Mouse (Mus musculus): Measurements from ENCODE around the gene Ercc8.
A peak's percentile ranks its signal among the peaks of the same experiment; 100 is the strongest.

Ercc8 gene

DNA sequence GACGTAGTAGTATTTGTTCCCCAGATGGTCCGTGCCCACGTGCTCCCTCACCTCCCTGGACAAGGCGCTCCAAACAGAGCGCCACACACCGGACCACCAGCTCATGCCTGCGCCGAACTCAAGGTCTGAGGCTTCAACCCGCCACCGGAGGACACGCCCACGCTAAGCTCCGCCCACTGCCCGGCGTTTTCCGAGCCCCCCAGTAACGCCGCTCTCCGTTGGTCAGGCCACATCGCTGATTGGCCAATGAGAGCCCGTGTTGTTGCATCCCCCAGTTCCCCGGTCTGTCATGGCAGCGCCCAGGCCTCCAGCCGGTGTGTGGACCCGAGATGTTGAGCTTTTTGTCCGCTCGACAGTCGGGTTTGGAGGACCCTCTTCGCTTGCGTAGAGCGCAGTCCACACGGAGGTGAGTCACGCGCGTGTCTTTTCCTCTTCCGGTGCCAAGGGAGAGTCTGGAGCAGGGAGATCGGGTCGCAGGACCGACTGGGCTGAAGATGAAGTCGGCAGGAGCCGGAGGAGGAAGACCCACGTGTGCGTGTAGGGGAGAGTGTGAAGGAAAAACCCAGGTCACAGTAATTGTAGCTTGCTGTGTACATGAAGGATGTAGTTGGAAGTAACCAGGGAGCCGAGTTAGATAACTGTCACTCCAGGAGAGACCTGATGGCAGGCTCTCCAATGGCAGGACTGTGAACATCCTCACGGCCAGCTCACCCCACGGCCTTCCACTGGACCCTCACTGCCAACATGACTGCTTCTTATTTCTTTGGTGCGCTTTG is at the start of gene Ercc8, which contains the start of gene Ndufaf2:
Gene Ercc8 (plus strand): TSS at position 267 of the 776 bp plus-strand sequence.
Gene Ndufaf2 (minus strand): TSS at position 159 of the 776 bp plus-strand sequence.
- DNase-seq = peak; percentile 98

DNA sequence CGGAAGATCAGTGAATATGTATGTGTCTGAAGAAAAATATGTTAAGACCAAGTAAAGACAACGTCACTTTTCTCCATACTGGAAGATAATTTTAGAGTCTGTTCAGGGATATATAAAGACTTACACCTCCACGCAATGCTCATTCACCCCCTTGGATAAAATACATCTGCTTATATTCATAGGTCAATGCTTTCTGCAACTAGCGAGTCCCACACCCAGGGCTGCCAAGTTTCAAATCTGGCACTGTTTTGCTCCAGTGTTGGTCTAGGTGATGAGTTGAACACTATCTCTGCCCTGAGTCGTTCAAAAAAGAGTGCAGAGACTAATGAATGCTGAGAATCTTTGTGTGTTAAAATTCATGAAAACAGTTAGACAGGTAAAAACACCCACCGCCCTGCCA is 47.6 kb upstream of the Ercc8 start:
- DNase-seq = no peak

DNA sequence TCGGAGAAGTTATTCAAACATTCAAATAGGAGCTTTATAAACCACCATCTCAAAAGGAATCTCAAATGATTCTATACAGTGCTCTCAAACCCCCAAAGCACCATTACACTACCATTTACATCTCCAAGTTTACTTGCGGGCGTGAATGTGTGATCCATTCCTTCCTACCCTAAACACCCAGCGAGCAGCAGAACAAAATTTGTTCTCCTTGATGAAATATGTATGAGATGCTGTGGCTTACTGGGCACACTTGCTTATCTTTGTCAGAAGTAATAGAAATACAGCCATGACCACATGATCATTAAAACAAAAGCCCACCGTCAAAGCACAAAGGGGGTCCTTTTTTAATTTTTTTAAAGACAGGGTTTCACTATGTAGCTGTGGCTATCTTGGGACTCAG is 45.0 kb upstream of the Ercc8 start:
- no peak for DNase-seq

DNA sequence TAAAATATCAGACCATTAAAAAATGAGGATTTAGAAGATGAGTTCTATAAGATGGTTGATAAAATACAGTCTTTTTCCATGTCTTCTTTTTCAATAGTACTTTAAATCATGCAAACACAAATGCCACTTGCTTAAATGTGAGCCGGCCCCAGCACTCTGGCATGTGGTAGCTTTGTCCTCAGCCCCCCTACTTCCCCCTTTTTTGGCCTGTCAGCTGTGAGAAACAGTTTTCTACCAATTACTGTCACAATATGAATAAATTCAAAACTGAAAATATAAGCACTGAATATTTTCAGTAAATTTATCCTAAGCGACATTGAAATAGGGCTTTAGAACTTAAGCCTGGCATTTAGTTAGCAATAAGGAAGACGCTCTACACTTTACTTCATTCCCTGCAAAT is 44.3 kb upstream of the Ercc8 start:
- no peak for DNase-seq

DNA sequence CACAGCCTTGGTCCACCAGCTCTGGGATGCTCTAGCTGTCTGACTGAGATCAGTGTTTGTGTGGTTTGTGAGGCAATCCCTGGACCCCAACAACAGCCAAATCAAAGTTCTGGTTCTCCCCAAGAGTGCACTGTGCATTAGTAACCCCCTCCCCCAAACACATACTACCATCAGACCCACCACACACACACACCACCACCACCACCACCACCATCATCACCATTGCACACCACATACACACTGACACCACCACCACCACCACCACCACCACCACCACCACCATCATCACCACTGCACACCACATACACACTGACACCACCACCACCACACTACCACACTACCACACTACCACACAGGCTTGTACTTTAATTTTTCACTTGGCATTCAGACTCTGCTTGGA is 40.9 kb upstream of the Ercc8 start:
- DNase-seq = no peak

DNA sequence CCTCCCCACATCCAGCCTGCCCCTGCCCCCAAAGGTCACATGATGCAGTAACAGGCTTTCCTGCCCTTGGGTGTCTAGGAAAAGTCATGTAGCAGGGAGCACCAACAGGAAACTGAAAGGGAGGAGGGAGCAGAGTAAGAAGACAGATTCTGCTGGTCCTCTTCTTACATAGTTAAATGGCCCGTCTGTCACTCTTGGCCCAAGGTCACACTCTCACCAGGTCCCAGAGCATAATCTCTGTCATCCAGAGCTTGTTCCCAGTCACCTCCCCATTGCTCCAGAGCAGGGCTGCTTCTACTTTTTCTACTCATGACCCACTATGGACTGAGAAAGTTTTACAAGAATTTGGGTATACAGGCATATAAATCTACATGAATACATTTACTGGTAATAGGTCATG is 40.3 kb upstream of the Ercc8 start:
- DNase-seq = no peak

DNA sequence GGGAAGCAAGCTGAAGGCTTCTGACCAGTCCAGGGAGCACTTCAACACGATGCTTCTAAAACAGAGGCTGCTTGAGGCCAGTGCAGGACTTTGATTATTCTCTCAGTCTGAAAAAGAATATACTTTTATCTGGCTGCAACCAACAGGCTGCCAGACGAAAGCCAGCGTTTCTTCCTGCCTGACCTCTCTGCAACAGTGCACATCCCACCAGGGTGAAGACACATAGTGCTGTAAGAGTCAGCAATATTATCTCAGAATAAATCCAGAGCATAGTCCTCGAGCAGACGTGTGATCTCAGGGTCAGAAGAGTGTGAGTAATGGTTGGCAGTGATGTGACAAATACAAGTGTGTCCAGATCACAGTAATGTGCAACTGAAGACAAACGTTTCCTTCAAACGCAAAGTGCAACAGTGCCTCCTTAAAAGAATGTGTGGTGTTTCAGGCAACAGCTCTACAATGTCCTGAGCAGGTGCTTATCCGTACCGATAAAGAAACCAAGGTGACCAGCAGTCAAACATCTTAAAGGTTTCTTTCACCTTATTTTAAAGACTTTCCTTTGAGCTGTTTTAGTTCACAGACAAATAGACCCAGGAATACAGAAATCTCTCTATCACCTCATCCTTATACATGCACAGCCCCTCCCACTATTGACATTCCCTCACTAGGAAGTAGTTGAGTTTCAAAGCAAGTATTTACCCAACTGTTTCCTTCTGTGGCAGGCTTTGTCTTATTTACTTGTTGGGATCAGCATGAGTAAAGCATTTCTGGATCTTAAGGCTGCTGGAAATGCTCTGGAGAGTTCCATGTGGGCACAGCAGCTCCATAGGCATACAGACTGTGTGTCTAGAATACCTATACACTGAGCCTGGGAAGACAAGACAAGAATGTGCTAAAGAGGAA is 38.9 kb upstream of the Ercc8 start:
- DNase-seq = no peak

DNA sequence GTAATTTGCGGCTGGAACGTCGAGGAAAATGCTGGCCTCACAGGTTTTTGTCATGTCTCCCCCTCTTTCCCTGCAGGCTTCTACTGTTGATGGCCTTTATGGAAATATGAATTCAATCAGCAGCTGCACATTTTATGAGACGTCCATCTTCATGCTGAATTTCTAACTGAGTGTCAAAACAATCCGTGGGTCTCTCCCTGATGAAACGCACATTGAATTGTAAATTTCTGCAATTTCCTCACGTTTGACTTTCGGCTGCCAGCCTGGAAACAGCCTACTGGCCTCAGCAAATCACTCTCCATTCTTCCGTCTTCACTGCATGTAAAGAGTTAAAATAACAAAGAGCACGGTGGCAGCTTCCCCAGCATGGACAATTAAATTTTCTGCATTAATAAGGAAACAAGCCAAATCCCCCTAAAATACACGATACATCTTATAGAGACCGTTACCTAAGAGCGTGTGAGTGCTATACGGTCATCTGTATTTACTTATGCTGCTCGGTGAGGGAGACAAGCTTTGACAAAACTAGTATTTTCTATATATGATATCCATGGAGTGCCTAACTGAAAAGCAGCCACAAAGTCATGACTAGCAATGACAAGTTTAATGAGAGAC is 35.3 kb upstream of the Ercc8 start:
- DNase-seq = no peak

DNA sequence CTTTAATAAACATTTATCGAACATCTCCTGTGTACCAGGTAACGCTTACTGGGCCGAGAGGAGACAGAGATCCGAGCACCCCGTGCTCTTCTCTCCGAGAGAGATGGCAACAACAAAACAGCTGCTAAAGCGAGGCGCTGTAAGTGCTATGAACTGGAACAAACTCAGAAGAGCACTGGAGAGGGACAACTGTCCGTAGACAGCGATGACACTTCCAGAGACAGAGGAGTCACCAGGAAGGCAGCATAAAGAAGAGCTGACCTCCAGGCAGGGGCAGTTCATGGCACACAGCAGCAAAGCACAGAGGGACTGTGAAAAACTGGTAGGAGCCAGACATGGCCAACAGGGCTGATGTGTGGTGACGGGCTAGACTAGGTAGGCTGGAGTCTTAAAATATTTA is 34.4 kb upstream of the Ercc8 start:
- no peak for DNase-seq

DNA sequence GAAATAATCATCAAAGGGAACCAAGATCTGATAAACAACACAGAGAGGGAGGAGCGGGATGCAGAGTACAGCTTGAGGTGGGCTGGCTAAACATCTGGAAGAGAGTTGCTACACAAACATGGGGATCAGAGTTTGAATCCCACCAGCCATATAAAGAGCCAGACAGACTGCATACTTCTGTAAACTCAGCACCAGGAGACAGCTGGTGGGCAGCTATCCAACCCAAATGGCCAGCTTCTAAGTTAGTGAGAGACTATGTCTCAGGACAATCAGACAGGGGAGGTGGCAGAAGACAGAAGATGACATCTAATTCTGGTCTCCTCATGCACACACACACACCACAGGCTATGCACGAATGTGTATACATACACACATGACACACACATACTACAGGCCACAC is 32.3 kb upstream of the Ercc8 start:
- DNase-seq = no peak

DNA sequence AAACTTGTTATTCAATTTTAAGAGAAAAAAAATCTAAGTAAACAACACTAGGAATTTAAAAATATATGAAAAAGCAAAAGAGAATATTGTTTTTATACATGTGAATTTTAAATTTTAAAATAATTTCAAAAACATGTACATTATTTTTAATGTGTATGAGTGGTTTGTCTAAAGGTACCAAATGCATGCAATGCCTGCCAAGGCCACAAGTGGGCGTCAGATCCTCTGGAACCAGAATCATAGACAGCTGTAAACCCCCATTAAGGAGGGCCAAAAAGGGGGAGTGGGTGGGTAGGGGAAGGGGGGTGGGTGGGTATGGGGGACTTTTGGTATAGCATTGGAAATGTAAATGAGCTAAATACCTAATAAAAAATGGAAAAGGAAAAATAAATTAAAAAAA is 31.4 kb upstream of the Ercc8 start:
- peak; percentile 55 for DNase-seq

DNA sequence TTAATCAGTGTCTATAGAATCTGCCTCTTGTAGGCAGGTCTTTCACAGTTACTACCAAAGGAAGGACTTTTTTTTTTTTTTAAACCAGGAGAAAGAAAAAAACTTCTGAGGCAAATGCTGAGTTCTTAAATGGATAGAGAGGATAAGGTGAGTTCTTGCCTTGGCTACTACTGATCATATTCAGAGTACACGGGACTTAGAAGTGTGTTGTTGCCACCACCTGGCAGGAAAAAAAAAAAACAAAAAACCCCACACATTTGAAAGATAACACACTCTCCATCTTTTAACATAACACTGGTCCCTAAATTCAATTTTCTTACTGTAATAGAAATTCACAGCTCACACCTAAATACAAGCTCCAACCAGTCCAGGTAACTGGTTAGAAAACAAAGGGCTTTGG is 30.6 kb upstream of the Ercc8 start:
- no peak for DNase-seq

DNA sequence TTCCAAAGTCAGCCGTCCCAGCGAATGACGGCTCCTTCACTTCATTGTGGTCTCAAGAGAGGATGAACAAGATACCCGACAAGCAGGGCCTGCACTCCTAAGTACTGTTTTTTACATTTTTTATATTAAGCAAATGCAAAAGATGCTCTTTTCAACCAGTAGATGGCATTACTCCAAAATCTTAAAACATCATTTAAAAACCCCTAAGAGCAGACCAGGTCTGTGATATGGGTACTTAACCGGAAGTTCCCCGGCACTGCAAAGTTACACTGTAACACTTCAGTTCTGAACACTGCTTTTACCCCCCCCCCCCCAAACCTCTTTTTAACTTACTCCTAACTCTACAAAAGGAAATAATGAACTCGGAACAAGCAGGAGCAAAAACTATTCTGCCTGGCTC is 29.5 kb upstream of the Ercc8 start:
- DNase-seq = no peak

DNA sequence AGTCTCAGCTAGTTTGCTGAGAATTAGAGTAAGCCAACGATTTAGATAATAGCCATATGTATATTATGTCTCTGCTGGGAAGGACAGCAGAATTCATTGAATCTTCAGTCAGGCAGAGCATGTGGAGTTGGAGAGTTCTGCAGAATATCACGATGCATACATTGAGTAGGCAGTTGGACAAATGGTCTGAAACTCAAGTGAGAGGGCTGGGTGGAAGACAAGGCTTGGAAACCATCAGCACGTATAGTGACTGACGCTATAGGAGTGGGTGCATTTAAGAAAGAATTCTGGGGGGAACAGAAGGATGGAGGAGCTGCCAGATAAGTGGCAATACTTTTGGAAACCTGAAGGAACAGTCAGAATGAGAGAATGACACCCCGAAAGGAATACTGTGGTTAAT is 27.8 kb upstream of the Ercc8 start:
- no peak for DNase-seq

DNA sequence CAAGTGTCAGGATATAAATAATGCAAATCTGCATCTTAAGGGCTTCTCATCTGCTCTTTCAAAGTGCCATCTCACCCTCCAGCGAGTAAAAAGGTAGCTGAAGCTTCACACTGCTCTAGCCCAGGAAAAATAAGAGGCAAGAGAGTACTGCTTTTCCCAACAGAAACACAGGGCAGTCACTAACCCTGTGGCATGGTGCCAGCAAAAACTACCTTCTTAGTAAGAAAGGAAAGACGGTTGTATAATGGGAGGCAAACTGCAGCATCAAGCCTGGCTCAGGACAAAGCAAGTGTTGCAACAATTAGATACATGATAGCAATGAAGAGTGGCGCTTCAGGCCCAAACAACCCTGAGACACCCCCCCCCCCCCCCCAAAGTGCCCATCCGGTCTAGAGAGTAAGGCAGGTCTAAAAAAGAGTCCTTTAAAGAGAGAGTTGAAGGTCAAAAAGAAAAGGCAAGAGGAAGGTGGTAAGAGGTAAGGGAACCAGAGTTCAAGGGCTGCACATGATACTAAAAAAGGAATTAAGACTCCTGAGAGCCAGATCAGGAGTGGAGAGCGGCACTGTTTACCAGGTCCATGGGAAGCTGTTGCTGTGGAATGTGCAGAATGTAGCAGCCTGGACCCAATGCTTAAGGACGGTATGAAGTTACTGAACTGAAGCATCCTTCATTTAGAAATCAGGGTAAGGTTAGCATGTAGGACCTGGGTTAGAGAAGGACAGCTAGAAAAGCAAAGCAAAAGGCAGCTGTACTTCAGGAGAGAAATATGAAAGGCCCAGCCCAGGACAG is 26.3 kb upstream of the Ercc8 start:
- peak; percentile 28 for DNase-seq

DNA sequence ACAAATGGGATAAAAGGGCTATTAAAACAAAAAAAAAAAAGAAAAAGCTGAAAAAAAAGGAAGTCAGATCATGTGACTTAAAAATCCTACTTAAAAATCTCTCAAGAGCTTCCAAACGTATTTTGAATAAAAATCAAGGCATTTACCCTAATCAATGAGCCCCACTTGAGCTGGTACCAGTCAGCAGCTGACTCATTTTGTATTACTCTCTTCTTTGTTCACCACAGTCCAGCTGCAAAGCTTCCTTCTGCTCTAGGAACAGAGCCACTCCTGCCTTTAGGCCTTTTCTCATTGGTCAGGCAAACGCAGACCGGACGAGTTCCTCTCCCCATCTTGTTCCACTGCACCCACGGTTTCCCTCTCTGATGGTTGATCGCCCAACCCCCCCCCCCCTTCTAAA is 22.9 kb upstream of the Ercc8 start:
- DNase-seq = no peak

DNA sequence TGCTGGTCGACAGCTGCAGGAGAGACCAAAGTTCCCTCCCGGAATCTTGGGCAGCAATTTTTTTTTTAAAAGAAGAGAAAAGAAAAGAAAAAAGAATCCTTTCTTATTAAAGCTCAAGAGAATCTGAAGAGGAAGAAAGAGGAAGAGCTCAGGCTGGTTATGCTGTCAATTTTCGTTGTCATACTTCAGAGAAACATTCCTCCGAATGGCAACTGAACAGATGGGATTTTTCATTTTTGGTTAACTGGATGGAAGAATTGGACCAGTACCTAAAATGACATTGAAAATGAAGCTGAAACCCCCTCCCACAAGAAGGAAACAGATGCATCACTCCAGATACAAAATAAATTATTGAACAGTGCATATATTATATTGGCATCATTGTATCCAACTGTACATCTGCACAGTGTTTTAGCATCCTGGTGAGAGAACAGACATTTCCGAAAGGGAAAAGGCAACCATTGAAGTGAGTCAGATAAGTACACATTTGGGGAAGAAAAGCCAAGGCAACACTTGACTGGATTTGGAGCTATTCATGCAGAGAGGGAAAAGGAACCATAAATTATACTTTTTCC is 20.0 kb upstream of the Ercc8 start:
- DNase-seq = no peak

DNA sequence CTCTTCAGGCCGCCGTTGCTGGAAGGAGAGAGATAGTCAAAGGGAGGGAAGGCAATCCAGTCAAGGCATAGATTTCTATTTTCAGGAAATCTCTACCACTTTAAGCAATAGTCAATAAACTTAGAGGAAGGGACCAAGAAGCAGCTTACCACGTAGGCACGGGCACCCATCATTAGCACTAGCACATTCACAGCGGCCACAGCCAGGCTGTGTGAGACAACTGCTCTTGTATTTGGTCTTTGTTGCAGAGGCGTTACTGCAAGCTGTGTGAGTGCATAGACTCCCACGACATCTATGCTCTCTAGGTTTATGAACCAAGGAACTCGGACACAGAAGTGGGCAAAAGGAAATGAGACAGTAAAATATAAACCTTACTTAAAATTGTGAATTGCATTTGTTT is 14.4 kb upstream of the Ercc8 start:
- no peak for DNase-seq

DNA sequence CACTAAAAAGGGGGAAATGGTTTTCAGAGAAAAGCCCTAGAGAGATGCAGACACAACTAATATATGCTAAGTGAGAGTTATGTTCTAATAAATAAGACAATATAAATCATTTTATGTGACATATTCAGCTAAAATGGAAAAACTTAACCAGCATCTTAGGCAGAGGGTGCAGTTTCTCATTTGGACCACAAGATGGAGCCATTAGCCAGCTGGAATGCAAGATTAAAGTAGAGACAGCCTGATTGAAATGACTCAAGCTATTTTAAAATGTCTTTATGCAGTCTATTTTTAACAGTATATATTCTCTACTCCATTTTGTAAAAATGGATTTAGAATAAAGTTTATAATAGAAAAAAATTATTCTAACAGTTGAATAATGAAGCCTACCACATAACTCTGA is 6.7 kb upstream of the Ercc8 start:
- DNase-seq = no peak

DNA sequence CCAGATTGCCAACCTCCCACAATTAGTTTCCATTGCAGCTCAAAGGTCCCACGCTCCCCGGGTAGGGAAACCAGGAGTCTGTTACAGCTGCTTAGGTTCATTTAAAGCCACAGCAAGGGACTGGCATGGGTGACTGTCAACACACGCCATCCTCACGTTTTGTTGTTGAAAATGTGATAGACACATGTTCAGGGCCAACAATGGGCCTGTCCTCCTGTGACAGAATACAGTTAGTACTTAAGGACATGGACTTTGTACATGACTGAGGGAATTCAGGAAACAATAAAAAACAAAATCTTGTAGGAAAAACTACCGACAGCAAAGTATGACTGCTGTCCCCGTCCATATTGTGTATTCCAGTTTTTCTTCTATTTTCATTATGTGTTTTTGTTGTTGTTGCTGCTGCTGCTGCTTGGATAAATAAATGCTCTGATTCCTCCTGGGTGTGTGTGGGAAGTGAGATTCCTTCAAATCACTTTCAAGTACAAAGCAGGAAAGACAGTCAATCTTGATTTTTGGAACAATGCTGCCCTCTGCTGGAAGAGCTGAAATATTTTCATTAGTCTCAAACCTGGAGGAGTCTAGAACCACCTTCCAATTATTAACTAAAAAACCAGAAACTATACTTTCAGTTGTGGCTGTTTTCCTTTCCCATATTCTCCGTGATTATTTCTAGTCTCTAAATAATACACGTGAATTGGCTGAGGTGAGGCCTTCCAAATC is 5.7 kb upstream of the Ercc8 start:
- DNase-seq = peak; percentile 19

DNA sequence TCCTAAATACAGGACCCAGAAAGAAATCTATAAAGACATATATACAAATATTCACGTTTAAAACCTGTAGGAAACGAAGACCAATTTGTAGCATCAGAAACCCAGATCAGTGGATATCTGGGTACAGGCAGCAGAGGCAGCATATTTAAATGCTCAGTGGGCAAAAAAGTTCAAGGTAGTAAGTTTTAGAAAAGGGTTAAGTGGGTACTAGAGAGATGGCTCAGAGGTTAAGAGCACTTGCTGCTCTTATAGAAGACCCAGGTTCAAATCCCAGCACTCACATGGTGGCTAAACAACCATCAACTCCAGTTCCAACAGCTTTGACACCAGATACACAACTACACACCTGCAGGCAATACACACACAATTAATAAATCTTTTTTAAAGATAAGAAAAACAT is 1.4 kb upstream of the Ercc8 start:
- DNase-seq = no peak
